Mouse (Mus musculus) ES-E14 (cell line): ENCODE measurements at regions not wholly inside any gene's neighbourhood (a gene's known extent, or its start where the extent isn't known, plus 50 kb on each side); places are given as distances from the start of the nearest gene placed in this dataset.

Experiments used
- CHD2 ChIP-seq: IDR thresholded peaks from 2 replicates; pipeline ENCODE4 v1.6.1; 2014; ENCODE audit warnings: mild to moderate bottlenecking, low read depth, low read length, inconsistent platforms
- HCFC1 ChIP-seq: IDR thresholded peaks from 2 replicates; pipeline ENCODE4 v1.6.1; 2012; ENCODE audit warnings: low read length, inconsistent platforms, borderline replicate concordance; ENCODE audit not compliant: insufficient read depth
- ZC3H11A ChIP-seq: IDR thresholded peaks from 2 replicates; pipeline ENCODE4 v1.6.1; 2012; ENCODE audit warnings: low read depth, mild to moderate bottlenecking, inconsistent platforms, low read length, borderline replicate concordance
- ZNF384 ChIP-seq: IDR thresholded peaks from 2 replicates; pipeline ENCODE4 v1.6.1; 2012; ENCODE audit warnings: low read depth, low read length, inconsistent platforms

GRCm38 (mm10) chr10:25730470-25730869, 194.4 kb upstream of the Smlr1 start:
- TF ChIP-seq HCFC1 (no peak), ZNF384 (no peak), ZC3H11A (no peak), CHD2 (no peak)
